Mouse (Mus musculus): ENCODE measurements around the gene Rin3. TPM values are rescaled to one million over a fixed set of nuclear protein-coding genes. Genes with fewer than 3 reads are reported as not detected.

The Rin3 gene
- total RNA-seq, 1 experiment = 3.8 TPM

- TF ChIP-seq ZNF384 (IDR thresholded peaks at IDR 0.05; ENCODE audit: low read depth, low read length) = no peak
- no peak for TF ChIP-seq ZC3H11A (IDR thresholded peaks at IDR 0.05; ENCODE audit: borderline replicate concordance, low read depth, low read length)
- no peak for TF ChIP-seq HCFC1 (IDR thresholded peaks at IDR 0.05; ENCODE audit: borderline replicate concordance, insufficient read depth, low read length)
- no peak for TF ChIP-seq MAFK (IDR thresholded peaks at IDR 0.05; ENCODE audit: insufficient read depth, low read depth, low read length)
- Histone ChIP-seq H3K27ac (ENCODE audit: insufficient read depth, low read depth, low read length, poor library complexity, severe bottlenecking) (no peak overlapping the region), H3K4me1 (ENCODE audit: control insufficient read depth in 2 of 2, insufficient read depth in 2 of 2, low read length in 2 of 2, poor library complexity in 1 of 2) (no peaks in the 10 kb centered on the region), H3K9me3 (ENCODE audit: control insufficient read depth, insufficient read depth, low read depth, low read length) (no peaks in the 10 kb centered on the region), H3K4me3 (ENCODE audit: insufficient read depth in 1 of 2, low read depth in 1 of 2, low read length in 2 of 2, poor library complexity in 1 of 2, severe bottlenecking in 1 of 2) (no peak overlapping the region), H3K36me3 (ENCODE audit: control insufficient read depth, insufficient read depth, low read length, poor library complexity, severe bottlenecking) (no peaks in the 10 kb centered on the region), H3K9ac (ENCODE audit: insufficient read depth, low read depth, low read length, poor library complexity, severe bottlenecking) (no peak overlapping the region)
- DNase-seq (ENCODE audit: low read depth, low spot score) = no peak
- in situ Hi-C loops (cut with MboI; ENCODE audit: low sequenced_read_pairs in 2 of 2, unreplicated experiment in 2 of 2) = no loop called here
These were observed 20.0 kb downstream of the Rin3 start for GRCm38 (mm10) chr12:102302831-102303351.

DNA sequence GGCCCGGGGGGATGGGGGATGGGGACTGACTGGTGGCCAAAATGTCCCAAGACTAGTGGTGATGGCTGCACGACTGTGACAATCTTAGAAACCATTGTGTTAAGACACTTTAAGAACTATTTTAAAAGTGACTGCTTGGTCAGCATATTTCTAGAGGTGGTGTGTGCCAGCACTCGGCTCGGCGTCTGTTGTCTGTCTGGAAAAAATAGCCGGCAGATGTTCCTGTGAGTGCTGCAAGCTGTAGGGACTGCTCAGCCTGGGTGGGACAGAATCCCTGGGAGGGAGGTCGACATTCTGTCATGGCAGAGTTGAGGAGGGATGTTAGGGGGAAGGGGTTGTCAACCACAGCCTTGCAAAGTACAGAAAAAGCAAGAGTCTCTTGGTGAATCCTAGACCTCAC lies 21.0 kb downstream of the Rin3 start:
- no peak for DNase-seq (ENCODE audit: low read depth, low spot score)
- no peak overlapping the region for H3K9ac ChIP-seq (ENCODE audit: insufficient read depth, low read depth, low read length, poor library complexity, severe bottlenecking)
- in situ Hi-C loops (cut with MboI; ENCODE audit: low sequenced_read_pairs in 2 of 2, unreplicated experiment in 2 of 2) = no loop called here
- H3K4me1 ChIP-seq (ENCODE audit: control insufficient read depth in 2 of 2, insufficient read depth in 2 of 2, low read length in 2 of 2, poor library complexity in 1 of 2) = no peaks in the 10 kb centered on the region
- no peaks in the 10 kb centered on the region for H3K36me3 ChIP-seq (ENCODE audit: control insufficient read depth, insufficient read depth, low read length, poor library complexity, severe bottlenecking)
- no peaks in the 10 kb centered on the region for H3K9me3 ChIP-seq (ENCODE audit: control insufficient read depth, insufficient read depth, low read depth, low read length)
- no peak for TF ChIP-seq MAFK (IDR thresholded peaks at IDR 0.05; ENCODE audit: insufficient read depth, low read depth, low read length)
- TF ChIP-seq ZNF384 (IDR thresholded peaks at IDR 0.05; ENCODE audit: low read depth, low read length) = no peak
- no peak for TF ChIP-seq CHD2 (IDR thresholded peaks at IDR 0.05; ENCODE audit: low read depth, low read length)
- no peak for TF ChIP-seq ZC3H11A (IDR thresholded peaks at IDR 0.05; ENCODE audit: borderline replicate concordance, low read depth, low read length)
- TF ChIP-seq HCFC1 (IDR thresholded peaks at IDR 0.05; ENCODE audit: borderline replicate concordance, insufficient read depth, low read length) = no peak
- no peak overlapping the region for H3K27ac ChIP-seq (ENCODE audit: insufficient read depth, low read depth, low read length, poor library complexity, severe bottlenecking)
- no peak overlapping the region for H3K4me3 ChIP-seq (ENCODE audit: insufficient read depth in 1 of 2, low read depth in 1 of 2, low read length in 2 of 2, poor library complexity in 1 of 2, severe bottlenecking in 1 of 2)

DNA sequence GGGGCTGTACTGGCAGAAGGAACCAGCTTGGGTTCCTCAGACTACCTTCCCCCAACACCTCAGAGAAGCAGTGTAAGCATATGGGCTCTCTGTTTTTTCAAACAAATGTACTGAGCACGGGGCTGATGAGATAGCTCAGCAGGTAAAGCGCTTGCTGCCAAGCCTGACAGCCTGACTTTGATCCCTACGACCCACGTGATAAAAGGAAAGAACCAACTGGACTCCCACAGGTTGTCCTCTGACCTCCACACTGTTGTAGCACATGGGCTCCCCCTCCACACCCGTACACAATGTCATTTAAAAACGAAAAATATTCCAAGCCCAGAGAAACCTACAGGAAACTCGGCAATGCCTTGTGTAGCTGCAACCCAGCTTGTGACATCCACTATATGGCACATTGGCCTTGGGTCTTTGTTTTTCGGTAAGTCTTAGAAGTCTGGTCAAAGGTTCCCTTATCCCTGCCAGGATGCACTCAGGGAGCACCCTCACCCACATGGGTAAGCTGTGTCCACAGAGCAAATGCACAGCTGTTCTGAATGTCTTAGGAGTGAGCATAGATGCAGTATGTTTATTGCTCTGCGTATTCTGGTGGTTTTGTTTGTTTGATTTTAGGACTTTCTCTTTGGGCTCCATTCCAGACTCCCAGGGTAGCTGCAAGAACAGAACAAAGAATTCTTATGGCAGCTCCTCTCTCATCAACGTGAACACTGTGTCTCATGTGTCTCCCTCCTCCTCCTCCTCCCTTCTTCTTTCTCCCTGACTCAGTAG lies 22.4 kb downstream of the Rin3 start:
- in situ Hi-C loops (cut with MboI; ENCODE audit: low sequenced_read_pairs in 2 of 2, unreplicated experiment in 2 of 2) = no loop called here
- DNase-seq (ENCODE audit: low read depth, low spot score) = no peak
- no peak overlapping the region for H3K27ac ChIP-seq (ENCODE audit: insufficient read depth, low read depth, low read length, poor library complexity, severe bottlenecking)
- TF ChIP-seq HCFC1 (IDR thresholded peaks at IDR 0.05; ENCODE audit: borderline replicate concordance, insufficient read depth, low read length) (no peak), ZNF384 (IDR thresholded peaks at IDR 0.05; ENCODE audit: low read depth, low read length) (no peak), CHD2 (IDR thresholded peaks at IDR 0.05; ENCODE audit: low read depth, low read length) (no peak), ZC3H11A (IDR thresholded peaks at IDR 0.05; ENCODE audit: borderline replicate concordance, low read depth, low read length) (no peak), MAFK (IDR thresholded peaks at IDR 0.05; ENCODE audit: insufficient read depth, low read depth, low read length) (no peak)
- no peaks in the 10 kb centered on the region for H3K4me1 ChIP-seq (ENCODE audit: control insufficient read depth in 2 of 2, insufficient read depth in 2 of 2, low read length in 2 of 2, poor library complexity in 1 of 2)
- no peak overlapping the region for H3K9ac ChIP-seq (ENCODE audit: insufficient read depth, low read depth, low read length, poor library complexity, severe bottlenecking)
- H3K36me3 ChIP-seq (ENCODE audit: control insufficient read depth, insufficient read depth, low read length, poor library complexity, severe bottlenecking) = no peaks in the 10 kb centered on the region
- H3K9me3 ChIP-seq (ENCODE audit: control insufficient read depth, insufficient read depth, low read depth, low read length) = no peaks in the 10 kb centered on the region
- H3K4me3 ChIP-seq (ENCODE audit: insufficient read depth in 1 of 2, low read depth in 1 of 2, low read length in 2 of 2, poor library complexity in 1 of 2, severe bottlenecking in 1 of 2) = no peak overlapping the region

DNA sequence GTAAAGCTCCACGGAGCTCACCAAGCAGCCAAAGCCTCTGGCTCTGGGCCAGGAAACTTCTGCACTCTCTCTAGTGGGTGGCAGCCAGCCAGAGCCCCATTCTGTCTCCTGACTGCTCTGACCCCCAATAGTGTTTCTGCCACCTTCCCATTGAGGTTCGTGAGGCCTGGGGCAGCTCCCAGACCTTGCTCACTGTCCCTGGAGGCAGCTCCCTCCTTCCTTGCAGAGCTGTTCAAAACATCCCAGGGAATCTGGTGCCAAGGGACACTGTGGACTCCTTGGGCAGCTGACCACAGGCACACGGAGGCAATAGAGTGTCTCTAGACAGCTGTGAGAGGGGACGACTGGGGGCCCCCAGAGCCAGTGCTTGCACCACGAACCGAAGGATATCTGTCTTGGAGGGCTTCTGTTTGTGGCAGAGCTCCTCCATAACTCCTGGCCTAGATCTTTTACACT lies 25.2 kb downstream of the Rin3 start:
- H3K4me1 ChIP-seq (ENCODE audit: control insufficient read depth in 2 of 2, insufficient read depth in 2 of 2, low read length in 2 of 2, poor library complexity in 1 of 2) = no peaks in the 10 kb centered on the region
- in situ Hi-C loops (cut with MboI; ENCODE audit: low sequenced_read_pairs in 2 of 2, unreplicated experiment in 2 of 2) = no loop called here
- no peaks in the 10 kb centered on the region for H3K9me3 ChIP-seq (ENCODE audit: control insufficient read depth, insufficient read depth, low read depth, low read length)
- no peak overlapping the region for H3K4me3 ChIP-seq (ENCODE audit: insufficient read depth in 1 of 2, low read depth in 1 of 2, low read length in 2 of 2, poor library complexity in 1 of 2, severe bottlenecking in 1 of 2)
- H3K9ac ChIP-seq (ENCODE audit: insufficient read depth, low read depth, low read length, poor library complexity, severe bottlenecking) = no peak overlapping the region
- H3K36me3 ChIP-seq (ENCODE audit: control insufficient read depth, insufficient read depth, low read length, poor library complexity, severe bottlenecking) = no peaks in the 10 kb centered on the region
- no peak for TF ChIP-seq CHD2 (IDR thresholded peaks at IDR 0.05; ENCODE audit: low read depth, low read length)
- no peak for TF ChIP-seq ZNF384 (IDR thresholded peaks at IDR 0.05; ENCODE audit: low read depth, low read length)
- no peak for TF ChIP-seq HCFC1 (IDR thresholded peaks at IDR 0.05; ENCODE audit: borderline replicate concordance, insufficient read depth, low read length)
- no peak for TF ChIP-seq MAFK (IDR thresholded peaks at IDR 0.05; ENCODE audit: insufficient read depth, low read depth, low read length)
- TF ChIP-seq ZC3H11A (IDR thresholded peaks at IDR 0.05; ENCODE audit: borderline replicate concordance, low read depth, low read length) = no peak
- H3K27ac ChIP-seq (ENCODE audit: insufficient read depth, low read depth, low read length, poor library complexity, severe bottlenecking) = no peak overlapping the region
- DNase-seq (ENCODE audit: low read depth, low spot score) = no peak
